Mouse (Mus musculus) right cerebral cortex, adult 2 months (tissue): ENCODE measurements around the gene Ntm.

Experiments used
- DNase-seq, 2 experiments: peaks; one replicate each; pipeline ENCODE4 v3.0.0; 2021 to 2022; ENCODE audit warnings: low spot score in 2 of 2

Ntm gene

GRCm38 (mm10) chr9:29410284-29410683, 552.7 kb downstream of the Ntm start:
- DNase-seq, result no peak

DNA sequence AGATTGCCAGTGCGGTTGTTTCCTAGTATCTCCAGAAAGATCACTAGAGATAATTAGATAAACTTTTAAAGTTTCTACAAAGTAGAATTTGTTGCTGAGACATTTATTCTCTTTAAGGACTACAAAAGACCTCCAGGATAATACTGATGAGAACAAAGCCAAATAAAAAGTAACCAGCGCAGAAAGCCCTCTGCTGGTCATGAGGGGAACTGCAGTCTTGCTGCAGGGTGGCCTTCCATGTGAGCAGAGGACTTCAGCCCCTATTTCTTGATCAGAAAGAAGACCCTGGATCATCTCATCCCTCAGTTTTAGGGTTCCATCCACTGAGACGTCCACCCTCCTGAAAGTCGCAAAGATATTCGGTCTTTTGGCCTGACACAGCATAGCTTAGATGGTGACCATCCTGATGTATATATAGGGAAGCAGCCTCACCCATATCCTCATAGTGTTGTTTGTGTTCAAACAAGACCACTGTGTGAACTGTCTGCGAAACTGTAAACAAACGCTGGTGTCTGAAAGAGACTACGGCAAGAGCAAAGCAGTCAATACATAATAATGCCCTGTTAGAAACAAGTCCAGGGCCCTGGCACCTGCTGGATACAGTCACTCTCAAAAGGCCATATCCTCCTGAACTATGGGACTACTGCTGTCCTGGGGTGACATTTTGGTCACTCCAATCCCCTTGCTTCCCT, 553.6 kb downstream of the Ntm start:
- DNase-seq, result peak; percentile 61 to 68

DNA sequence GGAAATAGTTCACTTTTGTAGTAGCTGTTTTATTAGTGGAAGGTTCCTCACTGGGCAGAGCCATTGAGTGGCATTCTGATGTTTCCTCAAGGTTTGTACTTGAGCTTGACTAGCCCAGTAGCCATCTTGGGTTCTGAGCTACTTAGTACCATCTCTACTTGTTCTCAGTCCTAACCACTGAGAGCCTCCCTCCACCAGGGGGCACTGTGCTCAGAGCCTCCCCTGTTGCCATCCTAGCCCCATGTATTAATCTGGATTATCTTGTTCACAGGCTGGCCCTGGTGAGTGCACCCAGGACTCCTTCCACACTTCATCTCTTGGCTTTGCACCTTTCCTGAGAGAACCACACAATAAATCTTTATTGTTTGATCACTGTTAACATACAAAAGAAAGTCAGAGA, 555.0 kb downstream of the Ntm start:
- no peak for DNase-seq

- DNase-seq, result no peak
These were observed 556.0 kb downstream of the Ntm start for GRCm38 (mm10) chr9:29406973-29407372.

GRCm38 (mm10) chr9:29406046-29406445, 556.9 kb downstream of the Ntm start:
- no peak for DNase-seq

DNA sequence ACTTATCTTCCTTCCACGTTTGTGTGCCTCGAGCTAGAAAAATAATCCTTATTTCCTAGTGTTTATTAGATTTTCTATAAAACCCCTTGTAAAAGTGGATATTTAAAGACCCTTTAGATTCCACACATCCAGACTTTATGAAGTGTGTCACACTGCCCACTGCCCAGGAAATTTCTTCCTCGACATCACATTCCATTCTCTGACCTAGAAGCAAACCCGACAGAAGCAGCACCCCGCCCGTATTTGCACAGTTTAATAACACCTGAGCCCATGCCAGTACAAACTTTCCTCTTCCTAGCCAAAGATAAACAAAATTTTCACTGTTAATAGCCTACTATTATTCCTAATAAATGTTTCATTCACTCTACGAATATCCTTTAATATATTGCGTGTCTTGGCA, 562.8 kb downstream of the Ntm start:
- no peak for DNase-seq

DNA sequence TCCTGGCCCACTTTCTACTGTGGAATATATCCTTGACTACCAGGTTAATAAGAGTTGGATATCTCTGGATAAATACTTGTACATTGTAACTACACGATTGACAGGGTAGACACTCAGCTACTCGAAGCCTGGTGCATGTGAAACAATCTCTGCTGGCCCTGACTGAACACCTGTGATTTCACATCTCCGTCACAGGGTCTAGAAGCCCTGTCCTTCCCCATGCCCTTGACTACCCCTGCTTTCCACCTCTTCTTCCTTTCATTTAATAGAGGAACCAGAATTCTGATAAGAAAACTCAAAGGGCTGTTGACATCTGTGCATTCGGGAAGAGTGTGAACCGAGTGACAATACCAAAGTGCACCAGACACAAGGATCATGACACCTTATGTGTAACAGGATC, 566.8 kb downstream of the Ntm start:
- DNase-seq, result no peak

GRCm38 (mm10) chr9:29393136-29393535, 569.8 kb downstream of the Ntm start:
- no peak for DNase-seq

- DNase-seq, result no peak
These were observed 572.0 kb downstream of the Ntm start for GRCm38 (mm10) chr9:29390796-29391517.

- DNase-seq, result peak in 1 of 2 experiments; percentile 55
These were observed 573.7 kb downstream of the Ntm start for GRCm38 (mm10) chr9:29389224-29389623.

GRCm38 (mm10) chr9:29387136-29387535, 575.8 kb downstream of the Ntm start:
- no peak for DNase-seq

- DNase-seq, result no peak
These were observed 585.6 kb downstream of the Ntm start for GRCm38 (mm10) chr9:29377172-29378002.

DNA sequence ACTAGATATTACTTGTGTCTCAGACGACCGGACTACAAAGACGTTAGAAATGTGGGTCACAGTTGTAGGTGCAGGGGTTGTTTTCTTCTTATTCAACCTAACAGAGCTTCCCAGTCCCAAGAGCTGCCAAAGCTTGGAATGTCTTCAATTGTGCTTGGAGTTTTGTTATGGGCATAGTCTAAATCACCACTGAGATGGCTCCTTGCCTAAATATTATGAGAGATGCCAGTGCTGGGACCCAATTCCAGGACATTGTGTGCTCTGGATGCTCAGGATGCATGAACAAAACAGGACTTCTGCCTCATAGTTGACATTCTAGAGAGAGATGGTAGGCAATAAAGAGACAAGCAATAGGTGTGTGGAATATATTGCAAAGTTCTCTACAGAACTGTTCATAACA, 591.6 kb downstream of the Ntm start:
- no peak for DNase-seq

DNA sequence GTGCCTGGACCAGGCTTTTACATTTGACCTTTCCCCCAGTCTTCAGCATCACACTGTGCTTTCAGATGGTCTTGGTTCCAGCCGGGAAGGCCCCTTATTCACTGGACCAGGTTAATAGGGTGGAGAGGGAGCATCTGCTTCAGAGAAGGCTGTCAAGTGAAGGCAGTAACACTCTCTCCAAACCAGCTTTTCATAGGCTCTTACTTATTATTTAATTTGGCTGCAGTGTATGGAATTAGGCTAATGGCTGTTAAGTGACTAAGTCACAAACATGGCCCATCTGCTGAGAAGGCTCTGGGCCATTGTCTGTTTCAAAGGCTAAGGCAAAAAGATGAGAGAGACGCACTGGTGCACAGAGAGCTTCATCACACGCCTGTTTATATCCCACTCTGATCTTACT, 593.3 kb downstream of the Ntm start:
- DNase-seq, result no peak

DNA sequence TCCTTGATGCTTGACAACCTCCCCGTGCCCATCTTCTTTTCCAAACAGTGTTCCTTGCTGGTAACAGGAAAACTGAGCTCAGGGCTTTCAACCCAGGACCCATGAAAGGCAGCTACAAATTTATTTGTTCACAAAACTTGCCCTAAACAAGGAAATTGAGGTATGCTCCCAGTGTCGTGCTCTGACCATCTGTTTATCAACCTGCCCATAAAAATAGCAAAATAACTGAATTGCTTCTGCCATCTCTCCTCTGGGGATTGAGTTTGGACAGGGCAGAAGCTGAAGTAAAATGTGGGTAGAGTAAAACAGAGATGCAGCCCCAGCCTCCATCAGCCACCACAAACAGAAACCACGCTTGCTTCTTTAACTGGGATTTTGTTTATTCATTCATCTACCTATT, 594.6 kb downstream of the Ntm start:
- no peak for DNase-seq

DNA sequence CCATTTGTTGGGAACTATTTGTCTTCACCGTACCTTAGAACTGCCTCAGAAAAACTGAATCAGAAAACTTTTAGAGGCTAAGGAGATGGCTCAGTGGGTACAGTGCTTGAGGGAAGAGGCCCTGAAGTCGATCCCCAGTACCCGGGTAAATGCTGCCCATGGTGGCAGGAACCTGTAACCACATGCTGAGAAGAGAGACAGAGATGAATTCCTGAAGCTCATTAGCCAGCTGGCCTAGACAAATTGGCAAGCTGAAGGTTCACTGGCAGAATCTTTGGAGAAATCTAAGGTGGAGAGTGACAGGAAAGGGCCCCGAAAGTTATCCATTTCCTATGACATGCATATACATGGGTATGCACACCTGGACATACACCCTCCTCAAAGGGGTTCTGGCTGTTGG, 605.1 kb downstream of the Ntm start:
- DNase-seq, result no peak

- DNase-seq, result no peak
These were observed 620.6 kb downstream of the Ntm start for GRCm38 (mm10) chr9:29342303-29342702.

- DNase-seq, result no peak
These were observed 621.6 kb downstream of the Ntm start for GRCm38 (mm10) chr9:29341292-29341691.

DNA sequence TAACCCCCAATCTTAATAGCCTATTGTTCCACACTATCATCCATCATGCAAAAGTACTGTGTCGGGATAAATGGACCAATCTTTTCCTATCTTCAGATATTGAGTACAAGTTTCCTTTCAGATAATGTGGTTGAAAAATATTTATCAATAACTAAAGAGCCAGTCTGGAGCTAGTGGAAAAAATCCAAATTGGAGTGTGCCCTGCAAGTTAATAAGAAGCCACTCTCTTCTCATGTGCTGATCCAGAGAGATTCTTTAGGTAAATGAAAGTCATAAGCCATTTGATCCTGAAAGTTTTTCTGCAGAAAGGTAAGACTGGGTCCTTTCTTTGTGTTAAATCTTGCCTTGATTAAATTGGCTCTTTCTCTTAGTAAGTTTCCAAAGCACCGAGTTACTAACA, 627.3 kb downstream of the Ntm start:
- no peak for DNase-seq

DNA sequence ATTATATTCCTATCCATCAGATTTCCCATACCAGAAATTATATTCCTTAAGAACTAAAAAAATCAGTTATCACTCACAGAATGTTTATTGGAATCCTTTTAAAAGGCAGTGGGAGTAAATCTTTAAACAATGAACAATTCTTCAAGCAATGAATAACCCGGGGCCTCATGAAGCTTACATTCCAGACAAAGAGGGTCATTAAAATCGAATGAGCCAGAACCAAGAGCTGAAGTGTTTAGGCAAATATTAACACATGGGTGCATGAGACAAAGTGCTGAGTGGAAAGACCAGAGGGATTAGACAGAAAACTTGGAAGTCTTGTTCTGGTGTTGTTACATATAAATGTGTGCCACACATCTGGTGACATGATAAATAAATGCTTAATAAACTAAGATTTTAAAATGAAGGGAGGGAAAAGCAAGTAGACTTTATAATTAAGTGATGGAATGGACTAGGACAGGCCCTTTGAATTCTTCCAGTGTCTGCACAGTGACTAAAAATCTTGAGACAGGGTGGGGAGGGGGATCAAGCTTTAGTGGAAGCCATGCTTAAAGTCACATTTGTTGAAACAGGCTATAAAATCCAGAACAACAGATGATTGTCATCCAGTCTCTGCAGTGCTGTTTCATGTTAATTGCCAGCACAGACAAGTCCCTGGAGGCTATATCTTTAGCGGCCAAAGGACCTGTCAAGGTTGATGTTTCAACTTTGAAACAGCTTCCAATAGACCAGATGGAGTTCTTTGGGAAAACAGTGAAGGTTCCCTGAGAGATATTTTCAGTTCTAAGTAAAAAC, 630.4 kb downstream of the Ntm start:
- no peak for DNase-seq

DNA sequence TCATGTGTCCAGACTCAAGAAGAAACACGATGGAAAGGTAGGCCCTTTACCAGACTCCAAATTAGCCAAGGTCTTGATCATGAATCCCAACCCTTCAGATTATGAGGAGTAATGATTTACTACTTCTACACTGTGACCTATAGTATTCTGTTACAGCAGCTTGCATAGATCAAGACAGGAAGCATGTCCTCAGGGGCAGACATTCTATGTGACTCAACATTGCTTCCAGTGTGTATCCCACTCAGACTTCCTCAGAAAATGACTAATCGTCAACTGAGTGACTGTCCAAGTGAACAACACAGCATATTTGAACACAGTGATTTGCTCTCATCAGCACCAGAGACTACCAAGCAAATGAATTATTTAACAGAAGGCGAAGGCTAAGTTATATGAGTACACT, 632.5 kb downstream of the Ntm start:
- DNase-seq, result no peak

GRCm38 (mm10) chr9:29326283-29326682, 636.7 kb downstream of the Ntm start:
- DNase-seq, result peak in 1 of 2 experiments; percentile 28
